Mouse (Mus musculus): Measurements from ENCODE around the gene St8sia4. TPM values are rescaled to one million over a fixed set of nuclear protein-coding genes. Genes with fewer than 3 reads are reported as not detected.

St8sia4 gene
- total and polyA plus RNA-seq, 3 experiments: 0.81 to 1.3 TPM; not detected in 1

DNA sequence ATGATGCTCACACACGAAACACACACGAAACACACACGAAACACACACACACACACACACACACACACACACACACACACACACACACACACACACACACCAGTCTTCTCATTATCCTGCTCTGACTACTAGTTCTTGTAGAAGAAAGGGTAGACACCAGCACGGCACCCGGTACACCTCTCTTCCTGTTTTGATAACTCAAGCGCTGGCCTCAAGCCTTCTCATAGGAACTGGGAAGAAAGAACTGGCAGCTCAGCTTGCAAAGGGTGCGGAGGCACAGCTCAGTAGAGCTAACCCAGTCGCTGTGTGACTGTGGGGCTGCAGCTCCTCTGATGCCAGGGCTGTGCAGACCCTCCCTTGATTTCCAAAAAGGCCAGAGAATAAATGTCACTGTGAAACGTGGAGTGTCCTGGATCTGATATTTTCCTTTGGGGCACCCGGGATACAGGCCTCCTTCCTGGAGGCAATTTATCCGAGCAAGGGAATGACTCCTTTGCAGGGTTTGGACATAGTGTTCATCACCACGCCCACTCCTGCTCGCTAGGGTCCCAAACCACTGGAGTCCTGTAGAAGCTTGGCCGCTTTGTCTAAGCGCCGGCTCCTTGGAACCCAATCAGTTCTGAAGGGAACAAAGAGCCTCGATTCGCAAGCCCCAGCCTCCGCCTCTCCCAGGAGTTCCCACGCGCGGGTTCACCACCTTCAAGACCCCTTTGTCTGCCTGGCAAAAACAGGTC, 2.2 kb downstream of the St8sia4 start:
- TF ChIP-seq MAZ (IDR thresholded peaks at IDR 0.05; ENCODE audit: low read depth, low read length) (0 out of 2 replicates have a peak, but pooled peaks have one; percentile 3), KAT2A (conservative IDR thresholded peaks at IDR 0.05; ENCODE audit: low read depth, low read length) (no peak), ZNF384 (IDR thresholded peaks at IDR 0.05; ENCODE audit: low read depth, low read length) (no peak), BHLHE40 (IDR thresholded peaks at IDR 0.05; ENCODE audit: borderline replicate concordance, low read depth, low read length) (no peak), SMC3 (IDR thresholded peaks at IDR 0.05; ENCODE audit: low read depth, low read length) (no peak), GATA1 (IDR thresholded peaks at IDR 0.05; ENCODE audit: low read depth, low read length) (0 out of 2 replicates have a peak, but pooled peaks have one; percentile 13), MXI1 (IDR thresholded peaks at IDR 0.05; ENCODE audit: low read depth, low read length) (no peak), MYC (IDR thresholded peaks at IDR 0.05; ENCODE audit: low read depth, low read length) (no peak)
- Histone ChIP-seq H3K27ac (ENCODE audit: control insufficient read depth, low read depth, low read length) (no peak overlapping the region), H3K9ac (ENCODE audit: control insufficient read depth, low read depth, low read length, poor library complexity, severe bottlenecking) (peak overlapping the region; percentile 14; the same call in 1 of the 2 replicates), H3K9me3 (replicated peaks; ENCODE audit: insufficient read depth, low read length) (no peaks in the 10 kb centered on the region), H3K4me1 (ENCODE audit: control insufficient read depth in 1 of 2, insufficient read depth in 2 of 2, low read length in 2 of 2) (peaks cover 7 to 28% of the 10 kb centered on the region in 2 experiments), H3K27me3 (ENCODE audit: control insufficient read depth in 1 of 2, insufficient read depth in 2 of 2, low read length in 2 of 2) (no peaks in the 10 kb centered on the region), H3K36me3 (ENCODE audit: control insufficient read depth in 1 of 2, insufficient read depth in 2 of 2, low read length in 2 of 2) (peaks cover 0 to 31% of the 10 kb centered on the region in 2 experiments; a peak in 2 of 4 replicates), H3K79me2 (ENCODE audit: control insufficient read depth, insufficient read depth, low read length, poor library complexity) (no peaks in the 10 kb centered on the region), H3K4me3 (ENCODE audit: control insufficient read depth in 1 of 2, insufficient read depth in 1 of 2, low read depth in 2 of 2, low read length in 2 of 2) (peak overlapping the region in 1 of 2 experiments; percentile 4; a peak in 2 of 4 replicates)
- peak; percentile 75 for DNase-seq (ENCODE audit: low read depth, low spot score)

DNA sequence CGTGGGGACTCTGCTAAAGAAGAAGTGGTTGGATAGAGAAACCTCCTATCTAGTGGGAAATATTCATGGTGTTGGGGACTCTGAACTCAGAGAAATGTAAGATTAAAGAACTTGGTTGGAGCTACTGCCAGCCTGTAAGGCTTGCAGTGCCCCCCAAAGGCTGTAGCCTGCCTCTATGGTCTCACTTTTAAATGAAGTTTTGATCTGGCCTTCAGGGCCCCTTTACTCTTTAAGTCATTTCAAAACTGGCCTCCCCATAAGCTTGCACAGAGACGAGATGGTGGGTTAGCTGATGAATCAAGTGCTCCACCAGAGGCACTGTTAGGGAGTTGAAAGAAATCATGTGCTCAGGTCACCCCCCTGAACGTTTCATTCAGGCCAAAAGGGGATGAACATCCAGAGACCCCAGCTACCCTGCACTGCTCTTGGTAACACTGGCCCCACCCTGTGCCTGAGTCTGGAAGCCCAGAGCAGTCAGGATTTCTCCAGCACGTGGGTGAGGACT, 3.0 kb downstream of the St8sia4 start:
- Histone ChIP-seq H3K4me1 (ENCODE audit: control insufficient read depth in 1 of 2, insufficient read depth in 2 of 2, low read length in 2 of 2) (peaks cover 7 to 28% of the 10 kb centered on the region in 2 experiments), H3K9ac (ENCODE audit: control insufficient read depth, low read depth, low read length, poor library complexity, severe bottlenecking) (no peak overlapping the region), H3K79me2 (ENCODE audit: control insufficient read depth, insufficient read depth, low read length, poor library complexity) (no peaks in the 10 kb centered on the region), H3K27ac (ENCODE audit: control insufficient read depth, low read depth, low read length) (no peak overlapping the region), H3K27me3 (ENCODE audit: control insufficient read depth in 1 of 2, insufficient read depth in 2 of 2, low read length in 2 of 2) (no peaks in the 10 kb centered on the region), H3K4me3 (ENCODE audit: control insufficient read depth in 1 of 2, insufficient read depth in 1 of 2, low read depth in 2 of 2, low read length in 2 of 2) (no peak overlapping the region), H3K36me3 (ENCODE audit: control insufficient read depth in 1 of 2, insufficient read depth in 2 of 2, low read length in 2 of 2) (peaks cover 0 to 31% of the 10 kb centered on the region in 2 experiments; a peak in 2 of 4 replicates), H3K9me3 (replicated peaks; ENCODE audit: insufficient read depth, low read length) (no peaks in the 10 kb centered on the region)
- no peak for DNase-seq (ENCODE audit: low read depth, low spot score)
- TF ChIP-seq MYB (IDR thresholded peaks at IDR 0.05; ENCODE audit: low read depth, low read length) (no peak), MEF2A (IDR thresholded peaks at IDR 0.05; ENCODE audit: extremely low read depth, insufficient replicate concordance, low read depth, low read length, poor library complexity, severe bottlenecking) (no peak), MAZ (IDR thresholded peaks at IDR 0.05; ENCODE audit: low read depth, low read length) (0 out of 2 replicates have a peak, but pooled peaks have one; percentile 25), TCF12 (IDR thresholded peaks at IDR 0.05; ENCODE audit: low read depth, low read length) (no peak), MYC (IDR thresholded peaks at IDR 0.05; ENCODE audit: low read depth, low read length) (no peak), SMC3 (IDR thresholded peaks at IDR 0.05; ENCODE audit: low read depth, low read length) (peak; percentile 23; the same call in 1 of the 2 replicates), POLR2A (IDR thresholded peaks at IDR 0.05; ENCODE audit: control insufficient read depth in 1 of 2, insufficient read depth in 1 of 2, low read depth in 1 of 2, low read length in 2 of 2, poor library complexity in 1 of 2) (no peak), CTCF (IDR thresholded peaks at IDR 0.05 in 2 of 3, conservative IDR thresholded peaks at IDR 0.05 in 1 of 3; ENCODE audit: control insufficient read depth in 1 of 3, insufficient read depth in 1 of 3, low read depth in 2 of 3, low read length in 3 of 3, poor library complexity in 1 of 3, severe bottlenecking in 1 of 3) (peak in 1 of 3 experiments; percentile 13; a peak in 1 of 6 replicates), RCOR1 (IDR thresholded peaks at IDR 0.05; ENCODE audit: low read depth, low read length) (no peak), ELF1 (IDR thresholded peaks at IDR 0.05; ENCODE audit: low read depth, low read length) (no peak), NRF1 (IDR thresholded peaks at IDR 0.05; ENCODE audit: insufficient read depth, low read depth, low read length, poor library complexity, severe bottlenecking) (no peak), RAD21 (IDR thresholded peaks at IDR 0.05; ENCODE audit: low read depth, low read length) (peak; percentile 25), ZMIZ1 (IDR thresholded peaks at IDR 0.05; ENCODE audit: low read depth, low read length) (no peak), CHD1 (IDR thresholded peaks at IDR 0.05; ENCODE audit: low read depth, low read length) (no peak)

Data from MEL (cell line).